Mouse (Mus musculus): ENCODE data around the gene Map3k1.

Map3k1 gene

DNA sequence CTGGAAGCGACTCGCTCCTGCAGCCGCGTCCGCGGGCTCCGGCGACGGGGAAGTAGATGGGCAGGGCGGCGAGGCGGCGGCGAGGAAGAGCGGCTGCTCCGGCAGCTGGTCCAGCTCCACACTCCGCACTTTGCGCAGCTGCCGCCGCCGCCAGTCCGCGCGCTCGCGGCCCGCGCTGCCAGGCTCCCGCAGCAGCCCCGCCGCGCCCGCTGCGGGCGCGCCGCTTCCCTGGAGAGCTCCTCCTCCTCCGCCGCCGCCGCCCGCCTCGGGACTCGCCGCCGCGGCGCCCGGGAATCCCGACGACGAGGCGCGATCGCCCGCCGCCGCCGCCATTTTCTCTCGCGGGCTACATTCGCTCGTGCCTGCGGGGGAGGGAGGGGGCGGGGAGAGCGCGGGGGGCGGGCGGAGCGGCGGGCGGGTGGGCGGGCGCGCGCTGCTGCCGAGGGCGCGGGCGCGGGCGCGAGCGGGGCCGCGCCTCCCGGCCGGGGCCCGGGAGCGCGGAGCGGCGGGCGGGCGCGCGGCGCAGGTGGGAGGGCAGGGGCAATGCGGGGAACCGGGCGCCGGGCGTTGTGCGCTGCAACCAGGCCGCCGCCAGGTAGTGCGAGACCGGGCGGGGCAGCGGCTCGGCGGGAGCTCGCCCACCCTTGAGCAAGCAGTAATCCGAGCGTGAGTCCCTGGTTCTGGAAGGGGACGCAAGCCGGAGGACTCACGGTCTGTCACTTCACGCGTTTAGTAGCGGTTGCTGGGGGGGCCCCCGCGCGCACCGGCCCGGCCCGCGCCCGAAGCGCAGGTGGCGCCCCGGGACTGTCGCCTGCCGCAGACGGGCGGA, at the start of gene Map3k1:
TSS of gene Map3k1 (minus strand) at position 357 of the 829 bp plus-strand sequence.
- peak; percentile 85 for DNase-seq (ENCODE audit: extremely low spot score, low spot score)

GRCm38 (mm10) chr13:111856786-111857455, 48.1 kb upstream of the Map3k1 start:
- DNase-seq (ENCODE audit: extremely low spot score, low spot score), result no peak

DNA sequence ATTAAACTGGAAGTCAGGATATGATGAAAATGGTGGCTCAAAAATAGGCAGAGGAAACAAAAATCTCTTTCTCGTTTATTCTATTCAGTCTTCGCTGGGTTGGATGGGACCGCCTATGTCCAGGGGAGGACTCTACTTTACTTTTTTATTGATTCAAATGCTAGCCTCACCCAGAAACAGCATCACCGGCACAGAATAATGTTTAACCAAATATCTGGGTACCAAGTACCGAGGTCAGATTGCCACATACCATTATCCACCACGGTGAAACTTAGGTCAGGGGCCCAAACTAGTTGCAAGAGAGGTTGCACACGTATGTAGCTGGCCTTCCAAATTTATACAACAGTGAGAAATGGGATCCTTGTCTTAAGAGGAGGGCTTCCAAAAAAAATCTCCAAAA, 47.4 kb upstream of the Map3k1 start:
- no peak for DNase-seq (ENCODE audit: extremely low spot score, low spot score)

- DNase-seq (ENCODE audit: extremely low spot score, low spot score), result no peak
Measured at GRCm38 (mm10) chr13:111852451-111853224, 43.8 kb upstream of the Map3k1 start.

DNA sequence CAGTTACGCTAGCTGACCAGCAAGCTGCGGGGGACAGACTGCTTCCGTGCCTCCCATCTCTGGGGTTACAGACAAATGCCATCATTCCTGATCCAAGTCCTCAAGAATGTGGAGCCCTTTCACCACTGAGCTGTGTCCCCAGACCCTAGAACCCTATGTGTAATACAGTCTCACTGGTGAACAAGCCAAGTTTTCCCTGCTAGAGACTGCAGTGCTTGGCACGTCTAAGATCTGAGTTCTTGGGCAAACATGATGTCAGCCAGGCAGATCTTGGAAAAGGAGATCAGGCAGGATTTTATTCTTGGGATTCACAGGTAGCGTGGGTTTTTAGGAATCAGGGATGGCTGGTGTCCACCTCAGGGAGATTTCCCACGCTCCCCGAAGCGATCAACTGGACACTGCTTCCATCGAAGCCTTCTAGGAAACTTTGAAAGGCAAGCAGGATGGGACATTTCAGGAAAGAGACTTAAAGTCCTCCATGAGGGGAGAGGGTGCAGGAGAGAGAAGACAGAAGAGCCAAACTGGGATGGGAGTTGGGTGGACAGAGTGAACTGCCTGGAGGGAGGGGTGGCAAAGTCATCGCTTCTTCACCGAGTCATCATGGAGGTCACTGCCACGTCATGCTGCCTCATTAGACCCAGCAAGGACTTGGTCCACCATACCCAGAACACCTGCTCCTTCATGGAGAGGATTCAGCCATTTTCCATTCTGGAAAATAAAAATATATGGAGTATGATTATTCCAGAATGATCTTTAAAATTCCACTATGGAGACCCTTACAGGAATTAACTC, 41.4 kb upstream of the Map3k1 start:
- no peak for DNase-seq (ENCODE audit: extremely low spot score, low spot score)

DNA sequence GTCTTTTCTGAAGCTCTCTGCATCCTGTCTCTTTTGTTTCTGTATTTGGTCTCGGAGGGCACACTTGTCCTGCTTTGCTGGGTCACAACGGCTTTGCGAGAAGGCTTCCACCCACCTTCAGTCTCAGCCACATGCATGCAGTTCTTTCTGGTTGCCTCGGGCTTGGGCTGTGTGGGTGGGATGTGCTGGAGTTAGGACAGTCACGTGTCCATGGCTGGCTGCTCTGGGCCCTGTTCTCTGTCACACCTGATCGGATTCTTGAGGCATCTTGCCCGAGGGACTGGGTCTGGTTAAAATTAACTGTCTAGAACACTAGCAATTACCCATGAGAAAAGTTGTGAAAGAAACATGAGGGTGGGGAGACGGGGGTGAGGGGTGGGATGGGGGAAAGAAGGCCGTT, 36.7 kb upstream of the Map3k1 start:
- DNase-seq (ENCODE audit: extremely low spot score, low spot score), result no peak

GRCm38 (mm10) chr13:111844313-111844712, 35.5 kb upstream of the Map3k1 start:
- no peak for DNase-seq (ENCODE audit: extremely low spot score, low spot score)

DNA sequence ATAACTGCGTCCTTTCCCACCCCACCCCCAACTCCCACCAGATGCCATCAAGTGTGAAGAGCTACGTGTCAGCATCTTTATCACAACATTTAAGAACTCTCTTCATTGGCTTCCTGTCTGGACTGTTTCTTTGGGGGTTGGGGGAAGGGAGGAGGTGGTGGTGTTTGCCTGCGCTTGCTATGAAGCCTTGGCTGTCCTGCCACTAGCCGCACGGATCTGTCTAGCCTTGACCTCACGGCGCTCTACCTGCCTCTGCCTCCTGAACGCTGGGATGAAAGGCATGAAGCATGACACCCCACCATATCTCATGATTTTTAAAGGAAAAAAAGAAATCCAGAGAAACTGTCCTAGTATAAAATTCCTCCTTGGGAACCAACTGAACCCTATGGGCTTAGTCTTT, 27.0 kb upstream of the Map3k1 start:
- DNase-seq (ENCODE audit: extremely low spot score, low spot score), result no peak

- DNase-seq (ENCODE audit: extremely low spot score, low spot score), result no peak
Measured at GRCm38 (mm10) chr13:111834613-111835012, 25.8 kb upstream of the Map3k1 start.

DNA sequence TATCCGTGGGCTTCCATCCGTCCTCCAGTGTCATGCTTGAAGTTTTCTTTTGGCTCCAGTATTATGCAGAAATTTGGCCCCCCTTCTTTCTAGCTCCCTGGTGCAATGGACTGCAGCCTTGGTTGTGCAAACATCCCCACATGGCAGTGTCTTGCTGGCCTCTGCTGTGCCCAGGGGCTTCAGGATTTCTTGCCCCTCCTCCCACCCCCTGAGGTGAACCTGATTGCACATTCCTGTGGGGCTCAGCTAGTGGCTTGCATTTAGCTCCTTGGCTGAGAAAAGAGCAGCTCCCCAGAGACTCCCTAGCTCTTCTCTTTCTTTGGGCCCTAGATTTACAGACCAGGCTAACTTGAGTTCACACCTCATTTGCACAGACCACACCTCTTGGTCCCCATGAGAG, 20.7 kb upstream of the Map3k1 start:
- no peak for DNase-seq (ENCODE audit: extremely low spot score, low spot score)

DNA sequence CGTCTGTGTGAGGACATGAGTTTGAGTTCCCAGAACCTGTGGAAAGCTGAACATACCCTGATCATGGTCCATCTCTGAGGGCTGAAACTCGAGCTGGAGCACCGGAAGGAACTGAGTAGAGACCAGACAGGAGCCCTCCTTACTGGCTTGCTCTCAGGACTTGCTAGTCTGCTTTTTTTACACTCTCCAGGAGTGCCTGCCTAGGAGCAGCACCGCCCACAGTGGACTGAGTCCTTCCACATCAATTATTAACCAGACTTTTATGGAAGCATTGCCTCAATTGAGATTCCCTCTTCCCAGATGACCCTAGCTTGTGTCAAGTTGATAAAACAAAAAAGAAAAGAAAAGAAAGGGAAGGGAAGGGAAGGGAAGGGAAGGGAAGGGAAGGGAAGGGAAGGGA, 18.7 kb upstream of the Map3k1 start:
- DNase-seq (ENCODE audit: extremely low spot score, low spot score), result no peak

- no peak for DNase-seq (ENCODE audit: extremely low spot score, low spot score)
Measured at GRCm38 (mm10) chr13:111824178-111824577, 15.4 kb upstream of the Map3k1 start.

- no peak for DNase-seq (ENCODE audit: extremely low spot score, low spot score)
Measured at GRCm38 (mm10) chr13:111821727-111822375, 13.1 kb upstream of the Map3k1 start.

- DNase-seq (ENCODE audit: extremely low spot score, low spot score), result no peak
Measured at GRCm38 (mm10) chr13:111819618-111820385, 11.0 kb upstream of the Map3k1 start.

DNA sequence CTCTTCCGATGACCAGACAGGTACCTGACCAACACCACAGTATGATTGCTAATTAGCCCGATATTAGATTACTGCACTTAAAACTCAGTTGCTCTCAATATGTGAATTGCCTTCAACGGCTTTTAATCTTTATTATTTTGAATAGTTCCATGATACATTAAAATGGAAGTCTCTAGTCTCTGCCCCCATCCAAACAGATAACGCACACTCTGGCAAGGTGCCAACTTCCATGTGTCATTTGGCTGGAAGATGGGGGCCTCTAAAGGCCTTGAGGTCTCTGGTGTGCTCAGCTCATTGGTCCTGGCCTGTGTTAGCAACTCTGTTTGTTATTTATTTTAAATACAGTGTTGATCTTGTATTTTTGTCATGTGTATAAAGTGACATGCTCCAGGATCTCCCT, 10.3 kb upstream of the Map3k1 start:
- DNase-seq (ENCODE audit: extremely low spot score, low spot score), result no peak

- DNase-seq (ENCODE audit: extremely low spot score, low spot score), result no peak
Measured at GRCm38 (mm10) chr13:111818216-111818903, 9.6 kb upstream of the Map3k1 start.

DNA sequence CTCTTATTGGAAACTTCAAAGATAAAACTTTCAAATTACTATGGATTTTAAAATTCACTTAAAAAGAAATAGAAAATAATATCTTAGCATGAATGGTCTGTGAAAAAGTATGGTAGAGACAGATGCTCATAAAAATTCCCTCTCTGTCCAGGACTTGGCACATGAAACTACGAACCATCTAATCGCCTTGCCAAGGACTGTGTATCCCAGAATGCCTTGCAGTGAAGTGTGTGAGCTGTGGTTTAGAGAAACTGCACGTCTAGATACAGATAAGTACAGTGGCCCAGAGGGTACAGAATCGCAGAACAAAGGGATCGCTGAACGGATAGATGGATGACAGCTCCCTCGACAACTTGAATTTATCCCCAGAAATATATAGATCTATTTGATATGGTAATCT, 9.0 kb upstream of the Map3k1 start:
- no peak for DNase-seq (ENCODE audit: extremely low spot score, low spot score)

DNA sequence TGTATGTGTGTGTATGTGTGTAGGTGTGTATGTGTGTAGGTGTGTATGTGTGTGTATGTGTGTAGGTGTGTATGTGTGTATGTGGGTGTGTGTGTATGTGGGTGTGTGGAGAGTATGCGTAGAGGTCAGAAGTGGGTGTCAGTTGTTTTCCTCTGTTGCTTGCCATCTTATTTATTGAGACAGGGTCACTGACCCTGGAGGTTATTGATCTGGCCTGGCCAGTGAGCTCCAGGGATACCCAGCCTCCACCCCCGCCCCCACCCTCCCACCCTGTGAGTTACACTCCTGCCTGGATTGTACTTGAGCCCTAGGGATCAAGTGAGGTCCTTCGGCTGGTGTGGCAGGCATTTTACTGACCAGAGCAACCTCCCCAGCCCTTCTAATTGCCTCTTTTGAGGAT, 7.6 kb upstream of the Map3k1 start:
- no peak for DNase-seq (ENCODE audit: extremely low spot score, low spot score)

- no peak for DNase-seq (ENCODE audit: extremely low spot score, low spot score)
Measured at GRCm38 (mm10) chr13:111815486-111815885, 6.7 kb upstream of the Map3k1 start.
